Mouse (Mus musculus) heart, postnatal 25 days (tissue): ENCODE measurements around the gene Dnaja3. TPM values are rescaled to one million over a fixed set of nuclear protein-coding genes. Genes with fewer than 3 reads are reported as not detected.

ENCODE experiments used
- DNase-seq: peaks from one replicate; pipeline ENCODE4 v3.0.0; 2022; ENCODE audit warnings: low spot score
- intact Hi-C: fragments of 180-260 bp; cut with DNase I; formaldehyde crosslinking; loops from one replicate; pipeline ENCODE4 v1.15.1; 2025
- total RNA-seq, 2 experiments: library from RNA; stranded (reverse); gene quantifications; 2 replicates each; pipeline ENCODE4 v1.2.3; 2021

Gene Dnaja3
- total RNA-seq, 2 experiments from 2014 or later, result 149 TPM

DNA sequence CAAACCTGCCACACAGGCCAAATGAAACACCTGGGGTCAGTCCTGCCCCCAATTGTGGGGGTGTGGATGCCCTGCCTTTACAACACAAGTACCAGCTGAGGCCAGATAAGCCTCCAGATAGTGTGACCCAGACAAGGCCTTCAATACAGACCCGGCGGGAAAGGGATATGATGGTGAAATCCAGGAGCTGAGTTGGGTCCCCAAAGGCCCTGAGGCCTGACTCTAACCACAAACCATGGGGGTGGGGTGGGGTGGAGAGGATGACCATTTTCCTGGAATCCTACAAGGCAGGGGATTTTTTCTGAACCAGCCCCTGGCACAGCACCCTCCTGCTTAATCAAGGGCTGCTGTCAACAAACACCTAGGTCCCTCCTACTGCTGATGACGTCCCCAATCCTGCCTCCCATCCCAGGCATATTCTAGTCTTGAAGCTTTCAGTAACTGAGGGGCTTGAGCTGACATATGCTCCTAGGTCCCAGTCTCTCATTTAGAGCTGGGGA lies 848 bp upstream of the Dnaja3 start:
- no peak for DNase-seq
- intact Hi-C loops, result no loop called here

GRCm38 (mm10) chr16:4640267-4641005 lies 647 bp downstream of the Dnaja3 start:
- intact Hi-C loops, result no loop called here
- DNase-seq, result peak; percentile 37

DNA sequence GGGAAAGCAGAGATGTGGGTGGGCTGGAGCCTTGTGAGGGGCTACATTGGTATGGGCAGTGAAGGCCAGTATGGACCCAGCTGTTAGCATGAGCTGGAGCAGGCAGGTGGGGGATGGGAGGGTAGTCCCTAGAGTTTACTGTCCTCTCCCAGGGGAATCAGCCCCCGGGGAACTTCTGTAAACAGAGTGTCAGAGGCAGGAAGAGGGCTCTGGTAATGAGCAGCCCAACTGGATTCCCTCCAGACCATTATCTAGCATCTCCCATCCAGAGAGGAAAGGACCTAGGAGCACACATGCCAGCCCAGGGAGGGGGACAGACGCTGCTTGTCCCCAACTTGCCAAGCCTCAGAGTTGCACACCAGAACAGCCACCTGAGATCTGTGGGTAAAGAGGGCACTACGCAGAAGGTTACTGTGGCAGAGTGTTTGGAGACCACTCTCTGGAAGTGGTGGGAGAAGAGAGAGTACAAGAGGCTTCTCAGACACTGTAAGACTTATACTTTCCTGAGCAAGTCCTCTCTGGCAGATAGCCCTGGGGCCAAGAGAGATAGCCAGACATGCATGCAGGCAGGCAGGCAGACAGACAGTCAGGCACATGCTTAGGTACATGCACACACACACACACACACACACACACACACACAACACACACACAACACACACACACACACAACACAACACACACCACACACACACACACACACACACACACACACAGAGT lies 1.5 kb downstream of the Dnaja3 start:
- intact Hi-C loops, result no loop called here
- no peak for DNase-seq

GRCm38 (mm10) chr16:4642190-4642589 lies 2.4 kb downstream of the Dnaja3 start:
- intact Hi-C loops, result no loop called here
- DNase-seq, result peak; percentile 70

DNA sequence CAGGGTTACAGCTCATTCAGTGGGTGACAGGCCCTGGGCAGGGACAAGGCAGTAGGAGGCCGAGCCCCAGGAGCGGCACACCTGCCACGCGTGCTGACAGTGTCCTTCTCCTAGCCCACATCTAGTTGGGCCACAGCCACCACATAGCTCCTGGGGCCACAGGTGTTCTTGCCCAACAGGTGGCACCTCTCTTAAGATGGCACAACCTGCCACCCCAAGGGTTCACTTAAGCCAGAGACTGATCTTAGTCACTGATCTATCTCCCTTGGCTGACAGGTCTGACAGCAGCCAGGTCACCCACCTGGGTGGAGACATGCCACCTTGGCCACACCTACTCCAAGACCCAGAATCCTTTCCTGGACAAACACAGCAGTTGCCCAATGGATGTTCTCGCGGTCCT lies 3.1 kb downstream of the Dnaja3 start:
- intact Hi-C loops, result no loop called here
- no peak for DNase-seq

DNA sequence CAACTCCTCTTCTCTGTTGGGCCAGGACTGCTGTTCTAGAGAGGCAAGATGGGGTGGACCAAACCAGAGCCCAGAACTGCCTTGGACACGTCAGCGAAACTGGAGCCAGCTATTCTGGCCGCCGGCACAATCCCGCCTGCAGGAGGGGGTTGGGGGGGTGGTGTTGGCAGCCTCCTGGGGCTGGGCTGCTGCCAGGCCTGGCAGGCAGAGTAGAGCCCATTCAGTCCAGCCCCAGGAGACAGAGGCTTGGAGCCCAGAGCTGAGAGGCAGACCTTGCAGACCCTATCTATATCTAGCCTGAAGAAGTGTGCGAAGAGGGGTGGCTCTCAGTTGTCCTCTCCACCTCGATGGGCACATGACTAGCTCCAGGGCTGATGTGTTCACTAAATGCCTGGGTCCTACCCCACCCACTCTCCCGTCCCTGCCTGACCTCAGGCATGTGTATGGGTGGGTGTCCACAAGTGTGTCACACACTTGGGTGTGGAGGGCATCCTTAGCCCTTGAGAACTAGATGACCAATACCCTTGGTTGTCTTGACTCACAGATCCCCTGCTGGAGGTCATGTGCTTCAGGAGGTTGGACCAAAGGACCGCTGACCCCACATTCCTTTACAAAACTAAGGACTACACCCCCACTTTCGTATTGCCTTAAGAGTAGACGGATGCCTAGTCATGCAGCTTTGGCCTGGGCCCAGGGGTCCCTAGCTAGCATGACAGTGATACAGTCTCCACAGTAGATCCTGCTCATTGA lies 4.1 kb downstream of the Dnaja3 start:
- DNase-seq, result peak; percentile 82
- intact Hi-C loops, result no loop called here

DNA sequence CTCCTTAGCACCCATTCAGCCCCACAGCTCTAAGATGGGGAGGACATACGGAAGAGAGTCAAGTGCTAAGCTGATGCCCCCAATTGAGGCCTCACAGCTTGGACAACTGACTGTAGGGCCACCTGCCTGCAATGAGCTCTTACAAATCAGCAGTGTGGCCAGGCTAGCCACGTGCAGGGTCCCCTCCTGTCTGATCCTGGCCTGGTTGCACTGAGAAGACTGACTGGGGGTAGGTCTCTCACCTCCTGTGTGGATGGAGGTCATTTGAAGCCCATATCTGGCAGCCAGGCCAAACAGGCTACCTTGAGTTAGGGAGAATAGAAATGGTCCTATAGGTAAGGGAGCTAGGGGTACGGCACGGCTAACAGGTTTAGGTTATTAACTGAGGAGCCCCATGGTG lies 6.1 kb downstream of the Dnaja3 start:
- DNase-seq, result no peak
- intact Hi-C loops, result no loop called here

DNA sequence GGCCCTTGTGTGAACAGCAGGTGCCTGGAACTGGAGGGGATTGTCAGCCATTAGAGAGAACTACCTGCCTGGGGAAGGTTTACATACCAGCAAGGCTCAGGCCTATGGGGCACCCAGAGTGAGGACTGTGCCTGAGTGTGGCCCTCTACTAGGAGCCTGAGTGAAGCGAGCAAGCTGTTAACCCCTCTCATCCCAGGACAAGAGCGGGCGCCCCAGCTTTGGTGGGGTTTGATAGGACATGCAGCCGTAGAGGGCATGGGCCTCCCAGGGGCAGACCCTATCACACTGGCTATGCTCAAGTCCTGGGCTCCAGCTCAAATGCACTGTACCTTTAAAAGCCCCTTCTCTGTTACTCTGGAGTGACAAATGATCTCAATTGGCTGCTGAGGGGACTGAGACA lies 7.0 kb downstream of the Dnaja3 start:
- DNase-seq, result no peak
- intact Hi-C loops, result no loop called here

GRCm38 (mm10) chr16:4647651-4648141 lies 7.9 kb downstream of the Dnaja3 start:
- peak; percentile 60 for DNase-seq
- intact Hi-C loops, result no loop called here

- intact Hi-C loops, result no loop called here
- DNase-seq, result no peak
Observed at GRCm38 (mm10) chr16:4648416-4649023, 8.7 kb downstream of the Dnaja3 start.

- no peak for DNase-seq
- intact Hi-C loops, result no loop called here
Observed at GRCm38 (mm10) chr16:4649211-4649610, 9.4 kb downstream of the Dnaja3 start.

DNA sequence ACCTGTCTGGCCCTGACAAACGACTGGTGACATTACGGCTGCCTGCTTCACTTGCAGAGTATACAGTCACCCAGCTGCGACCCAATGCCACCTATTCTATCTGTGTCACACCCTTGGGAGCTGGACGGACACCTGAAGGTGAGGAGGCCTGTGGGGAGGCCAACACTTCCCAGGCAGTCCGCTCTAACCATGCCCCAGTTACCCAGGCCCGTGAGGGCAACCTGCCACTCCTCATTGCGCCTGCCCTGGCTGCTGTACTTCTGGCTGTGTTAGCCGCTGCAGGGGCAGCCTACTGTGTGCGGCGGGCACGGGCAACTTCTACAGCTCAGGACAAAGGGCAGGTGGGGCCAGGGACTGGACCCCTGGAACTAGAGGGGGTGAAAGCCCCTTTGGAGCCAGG lies 9.9 kb downstream of the Dnaja3 start:
- intact Hi-C loops, result no loop called here
- DNase-seq, result no peak

GRCm38 (mm10) chr16:4650161-4650560 lies 10.4 kb downstream of the Dnaja3 start:
- intact Hi-C loops, result no loop called here

GRCm38 (mm10) chr16:4651081-4651480 lies 11.3 kb downstream of the Dnaja3 start:
- intact Hi-C loops, result no loop called here
- no peak for DNase-seq

More at GRCm38 (mm10) chr16:4650161-4650560, 10.4 kb downstream of the Dnaja3 start:
- no peak for DNase-seq

DNA sequence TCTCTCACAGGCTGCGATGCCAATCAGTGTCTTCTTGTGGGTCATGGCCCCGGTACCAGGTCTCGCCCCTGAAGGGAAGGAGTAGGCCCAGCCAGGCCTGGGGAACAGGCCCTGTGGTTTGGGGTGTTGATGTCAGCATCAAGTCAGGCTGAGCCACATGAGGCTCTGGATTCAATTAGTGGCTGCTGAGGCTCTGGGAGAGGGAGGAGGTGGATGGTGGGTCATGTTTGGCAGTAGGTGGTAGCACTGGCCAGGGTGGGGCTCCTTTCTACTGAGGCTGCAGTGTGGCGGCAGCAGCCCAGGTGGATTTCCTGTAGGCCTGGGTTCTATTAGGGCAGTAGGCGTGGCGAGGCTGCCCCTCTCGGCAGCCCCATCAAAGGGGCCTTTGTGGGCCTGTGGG lies 11.8 kb downstream of the Dnaja3 start:
- no peak for DNase-seq
- intact Hi-C loops, result no loop called here

DNA sequence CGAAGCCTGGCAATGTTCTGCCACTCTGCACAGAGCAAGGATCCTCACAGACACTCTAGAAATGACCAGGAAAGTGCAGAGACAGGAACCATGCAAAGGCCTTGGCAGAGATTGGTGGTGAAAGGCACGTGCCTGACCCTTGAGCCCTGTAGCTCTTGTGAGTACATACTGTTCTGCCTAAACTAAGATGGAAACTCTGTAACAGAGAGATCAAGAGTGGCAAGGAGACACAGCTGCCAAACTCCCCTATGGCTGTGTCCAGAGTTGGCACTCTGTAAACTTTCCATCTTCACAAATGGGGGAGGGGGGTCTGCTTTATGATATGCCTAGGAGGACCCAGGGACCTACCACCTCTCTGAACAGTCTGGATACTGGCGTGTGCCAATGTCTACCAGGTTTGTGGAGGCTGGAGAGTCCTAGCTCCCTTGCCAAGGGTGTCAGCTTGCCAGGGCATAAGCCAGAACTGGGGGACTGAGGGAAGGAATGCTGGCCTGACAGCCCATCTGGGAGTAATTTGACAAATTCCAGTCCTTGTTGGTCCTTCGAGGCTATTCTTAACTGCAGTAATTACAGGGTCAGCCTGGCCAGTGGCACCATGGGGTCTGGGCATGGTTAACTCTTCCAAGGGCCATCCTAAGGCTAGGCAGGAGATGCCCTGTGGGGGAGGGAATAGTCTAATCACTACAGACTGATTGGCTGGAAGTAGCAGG lies 13.1 kb downstream of the Dnaja3 start:
- intact Hi-C loops, result no loop called here

DNA sequence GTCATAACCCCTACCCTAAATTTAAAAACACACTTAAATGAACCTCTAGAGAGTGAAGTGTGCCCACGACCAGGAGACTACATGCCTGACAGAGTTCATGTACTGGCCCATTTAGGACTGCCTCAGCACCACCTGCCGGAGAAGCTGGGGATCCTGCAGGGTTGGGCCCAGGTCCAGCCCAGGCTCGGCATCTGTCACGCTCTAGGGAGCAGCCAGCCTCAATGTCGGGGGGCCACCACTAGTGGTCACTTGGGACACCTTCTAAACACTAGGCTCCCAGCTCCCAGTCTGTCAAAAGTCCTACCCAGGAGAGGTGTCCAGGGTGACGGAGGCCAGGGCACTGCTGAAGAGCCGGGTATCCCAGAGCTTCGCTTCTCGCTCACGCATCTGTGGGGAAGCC lies 14.9 kb downstream of the Dnaja3 start:
- no peak for DNase-seq
- intact Hi-C loops, result no loop called here

More for the DNA sequence above, 13.1 kb downstream of the Dnaja3 start:
- DNase-seq, result no peak

DNA sequence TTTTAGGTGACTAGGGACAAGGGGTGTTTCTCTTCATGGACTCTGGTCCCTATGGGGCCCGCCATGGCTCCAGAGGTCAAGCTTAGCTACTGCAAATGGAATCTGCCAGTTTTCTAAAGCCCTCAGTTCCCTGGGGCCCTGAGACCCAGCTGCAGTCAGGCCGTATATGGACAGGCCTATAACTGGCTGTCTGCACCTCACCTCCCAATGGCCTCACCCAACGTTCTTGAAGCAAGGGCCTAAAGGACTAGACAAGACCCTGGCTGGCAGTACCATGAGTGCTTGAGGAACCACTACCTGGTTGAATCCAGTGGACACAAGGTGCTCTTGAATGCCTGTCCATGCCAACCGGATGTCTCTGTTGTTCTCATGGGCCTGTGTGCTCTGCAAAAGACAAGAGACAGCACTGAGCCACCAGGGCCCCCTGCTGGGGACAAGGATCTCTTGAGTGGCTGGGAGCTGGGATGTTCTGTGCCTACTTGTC lies 15.5 kb downstream of the Dnaja3 start:
- DNase-seq, result peak; percentile 47
- intact Hi-C loops, result no loop called here
